Mouse (Mus musculus) CD4-positive, CD25-positive, alpha-beta regulatory T cell, adult 4 months (primary cell): Measurements from ENCODE around the gene Zfp62. TPM values are rescaled to one million over a fixed set of nuclear protein-coding genes. Genes with fewer than 3 reads are reported as not detected.
"Not testable (repeated sequence)": the region's sequence is repeated elsewhere in the genome, so short reads cannot be mapped to it uniquely, and the experiment has no call there.

ENCODE experiments used
- ATAC-seq: one replicate; pipeline ENCODE4 v1.8.0; 2017
- polyA plus RNA-seq, 2 experiments: library from polyadenylated mRNA; unstranded; fragments of 100-300 nt; shearing (Covaris generic); gene quantifications; one replicate each; pipeline ENCODE4 v1.2.1; 2017

Gene Zfp62
- polyA plus RNA-seq: 10 to 100 TPM; 60.2 to 62.0 TPM

GRCm38 (mm10) chr11:49203129-49203768, at the start of gene Zfp62:
TSS of gene Zfp62 (plus strand) at chr11:49203292.
- ATAC-seq: peak; percentile 65

- ATAC-seq: no peak
Measured at GRCm38 (mm10) chr11:49154077-49154476, 49.0 kb upstream of the Zfp62 start, which contains the start of gene Olfr1394. TSS of gene Olfr1394 (plus strand) at chr11:49154377.

DNA sequence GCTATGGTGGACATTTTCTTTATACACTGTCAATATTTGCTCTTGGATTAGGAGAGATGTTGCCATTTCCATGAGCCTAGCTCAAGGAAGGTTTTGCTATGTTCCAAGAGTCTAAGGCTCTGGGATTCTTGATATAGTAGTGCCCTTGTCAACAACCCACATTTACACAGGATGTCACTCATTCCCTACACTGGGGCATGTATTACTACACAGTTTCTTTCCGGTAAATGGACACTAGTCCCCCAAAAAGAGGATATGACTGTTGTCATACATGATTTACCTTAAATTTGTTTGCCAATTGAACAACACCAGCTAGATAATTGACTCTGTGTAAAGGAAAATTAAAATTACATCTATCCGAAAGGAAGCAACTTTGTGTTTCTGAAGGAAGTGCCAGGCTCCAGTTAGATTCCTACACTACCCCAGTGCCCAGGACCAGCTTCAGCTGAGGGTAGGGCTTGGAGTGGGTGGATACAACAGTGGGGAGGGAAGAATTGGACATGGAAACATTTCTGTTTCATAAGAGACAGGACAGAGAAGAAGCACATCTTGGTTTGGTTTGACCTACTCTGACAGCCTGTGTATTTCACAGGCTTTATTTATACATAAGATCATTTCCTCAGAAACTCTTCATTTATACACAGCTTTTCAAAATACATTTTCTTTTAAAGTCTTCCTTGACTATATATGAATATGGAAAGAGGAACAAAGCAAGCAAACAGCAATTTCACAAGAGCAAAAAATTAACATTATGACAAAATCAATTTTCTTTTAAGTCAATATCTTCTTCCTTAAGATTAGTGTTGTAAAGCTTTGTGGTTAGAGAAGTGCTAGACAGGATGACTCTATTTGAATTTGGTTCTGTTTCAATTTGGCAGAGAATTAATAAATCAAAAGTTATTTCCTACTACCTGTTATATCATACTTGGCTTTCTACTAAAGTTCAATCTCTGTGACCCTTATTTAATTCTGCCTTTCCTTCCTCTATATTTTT, 46.0 kb upstream of the Zfp62 start:
- ATAC-seq: no peak

GRCm38 (mm10) chr11:49168839-49169611, 34.1 kb upstream of the Zfp62 start:
- ATAC-seq: no peak

DNA sequence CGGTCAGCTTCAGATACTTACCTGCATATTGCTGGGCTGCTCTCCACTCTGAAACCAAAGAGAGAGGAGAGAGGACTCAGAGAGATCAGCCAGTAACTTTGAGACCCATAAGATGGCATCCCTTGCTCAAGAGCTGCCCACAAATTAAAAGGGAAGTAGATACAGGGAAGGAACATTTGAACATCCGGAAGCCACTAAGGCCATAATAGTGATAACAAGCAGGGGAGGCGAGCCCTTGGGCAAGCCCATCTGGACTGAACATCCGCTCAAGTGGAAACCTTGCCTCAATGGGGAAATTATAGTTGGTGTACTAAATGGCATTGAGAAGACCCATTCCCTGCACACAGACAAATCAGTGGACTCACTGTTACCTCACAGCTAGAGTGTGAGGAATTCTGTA, 32.5 kb upstream of the Zfp62 start:
- ATAC-seq: no peak

- no peak for ATAC-seq
Measured at GRCm38 (mm10) chr11:49175345-49175744, 27.7 kb upstream of the Zfp62 start.

GRCm38 (mm10) chr11:49176047-49176779, 26.9 kb upstream of the Zfp62 start:
- not testable (repeated sequence) for ATAC-seq

GRCm38 (mm10) chr11:49183172-49183571, 19.9 kb upstream of the Zfp62 start:
- ATAC-seq: no peak

DNA sequence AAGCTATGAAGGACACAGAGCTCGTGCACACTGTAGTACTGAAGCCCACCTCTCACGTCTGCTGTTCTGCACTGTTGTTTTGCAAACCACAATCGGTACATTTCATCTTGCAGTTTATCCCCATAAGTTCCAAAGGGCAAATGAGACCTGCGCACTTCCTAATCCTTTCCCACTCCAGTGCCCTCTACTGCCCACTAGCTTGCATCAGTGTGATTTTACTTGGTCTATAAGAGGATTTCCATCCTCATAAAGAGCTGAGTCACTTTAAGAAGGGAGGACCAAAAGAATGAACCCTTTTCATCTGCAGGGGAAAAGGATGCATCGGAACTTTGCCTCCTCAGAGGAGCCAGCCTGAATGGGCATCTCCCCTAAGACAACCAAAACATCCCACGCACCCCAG, 16.6 kb upstream of the Zfp62 start:
- no peak for ATAC-seq

- ATAC-seq: no peak
Measured at GRCm38 (mm10) chr11:49186955-49187488, 16.1 kb upstream of the Zfp62 start, which contains the start of gene Btnl9. TSS of gene Btnl9 (minus strand) at chr11:49187159.

GRCm38 (mm10) chr11:49187701-49188100, 15.4 kb upstream of the Zfp62 start:
- no peak for ATAC-seq

DNA sequence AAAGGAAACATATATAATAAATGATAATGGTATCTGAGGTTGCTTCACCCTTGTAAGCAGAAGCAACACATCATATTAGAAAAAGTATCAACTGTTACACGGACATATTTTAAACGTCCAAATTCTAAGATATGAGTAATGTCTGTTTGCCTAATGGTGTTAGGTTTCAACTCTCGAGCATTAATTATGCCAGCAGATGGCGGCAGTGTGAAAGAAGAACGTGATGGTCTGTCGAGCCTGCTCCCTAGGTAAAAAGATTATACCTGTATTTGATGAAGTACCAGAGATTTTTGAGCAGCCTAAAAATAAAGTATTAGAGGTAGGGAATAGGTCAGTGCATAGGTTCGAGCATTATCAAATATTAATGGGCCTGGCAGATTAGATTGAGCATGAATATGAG, 13.4 kb upstream of the Zfp62 start:
- peak; percentile 73 for ATAC-seq

DNA sequence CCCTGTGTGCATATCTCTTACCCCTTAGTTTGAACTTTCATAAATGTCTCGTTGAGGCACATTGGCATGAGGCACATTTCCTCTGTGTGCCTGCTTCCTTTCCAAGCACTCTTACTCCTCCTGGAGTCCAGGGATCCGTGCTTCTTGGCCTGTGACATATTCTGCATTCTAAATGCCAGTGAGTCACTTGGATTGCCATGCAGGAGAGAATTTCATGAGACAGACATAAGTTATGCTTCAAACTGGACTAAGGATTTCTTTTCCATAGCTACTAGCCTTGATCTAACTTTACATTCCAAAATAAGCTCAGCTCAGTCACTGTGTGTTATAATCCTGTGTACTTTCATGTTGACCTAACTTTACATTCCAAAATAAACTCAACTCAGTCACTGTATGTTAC, 12.0 kb upstream of the Zfp62 start:
- ATAC-seq: no peak

DNA sequence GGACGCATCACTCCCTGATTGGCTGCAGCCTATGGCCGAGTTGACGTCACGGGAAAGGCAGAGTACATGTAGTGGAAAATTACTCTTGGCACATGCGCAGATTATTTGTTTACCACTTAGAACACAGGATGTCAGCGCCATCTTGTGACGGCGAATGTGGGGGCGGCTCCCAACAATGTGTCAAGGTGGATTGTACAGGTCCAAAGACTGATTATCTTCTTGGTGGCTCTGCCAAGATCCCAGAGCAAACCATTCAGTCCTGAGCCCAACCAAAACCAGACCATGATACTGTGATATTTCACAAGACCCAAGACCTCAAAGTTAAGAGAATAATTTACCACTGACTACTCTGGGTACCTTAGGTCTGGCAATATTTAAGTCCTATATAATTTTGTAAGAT, 8.3 kb upstream of the Zfp62 start:
- not testable (repeated sequence) for ATAC-seq

DNA sequence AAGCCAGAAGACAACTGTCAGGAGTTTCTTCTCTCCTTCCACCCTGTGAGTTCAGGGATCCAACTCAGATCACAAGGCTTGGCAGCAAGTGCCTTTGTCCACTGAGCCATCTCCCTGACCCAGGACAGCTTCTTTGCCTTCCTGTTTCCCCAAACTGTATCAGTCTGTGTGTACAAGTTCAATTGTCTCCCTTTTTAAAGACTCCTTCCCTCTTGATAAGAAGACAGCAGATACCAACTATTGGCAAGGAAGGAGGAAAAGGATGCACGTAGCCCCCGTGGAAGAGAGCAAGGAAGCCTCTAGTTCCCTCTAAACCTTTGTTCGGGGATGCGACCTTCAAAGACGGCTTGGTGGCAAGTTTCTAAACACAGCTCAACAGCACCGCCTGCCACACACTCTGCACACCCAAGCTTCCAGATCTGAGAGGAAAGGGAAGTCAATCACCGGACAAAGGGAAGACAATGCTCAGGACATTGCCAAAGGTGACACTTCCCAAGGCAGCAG, 7.2 kb upstream of the Zfp62 start:
- ATAC-seq: no peak

GRCm38 (mm10) chr11:49200666-49201065, 2.4 kb upstream of the Zfp62 start:
- no peak for ATAC-seq

DNA sequence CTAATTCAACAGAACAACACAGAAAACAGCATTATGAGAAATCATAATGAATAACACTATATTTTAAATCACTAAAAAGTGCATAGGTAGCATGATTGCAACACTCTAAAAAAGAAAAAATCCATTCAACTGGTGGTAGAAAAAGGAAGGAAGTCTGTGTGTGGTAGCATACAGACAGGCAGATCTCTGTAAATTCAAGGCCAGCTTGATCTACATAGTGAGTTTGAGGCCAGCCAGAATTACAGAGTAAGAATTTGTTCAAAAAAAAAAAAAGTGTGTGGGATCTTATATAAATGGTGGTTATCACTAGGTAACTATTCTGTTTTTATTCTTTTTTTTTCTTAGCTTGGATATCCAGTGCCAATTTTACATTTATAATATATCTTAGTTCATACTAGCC, 1.9 kb upstream of the Zfp62 start:
- no peak for ATAC-seq

DNA sequence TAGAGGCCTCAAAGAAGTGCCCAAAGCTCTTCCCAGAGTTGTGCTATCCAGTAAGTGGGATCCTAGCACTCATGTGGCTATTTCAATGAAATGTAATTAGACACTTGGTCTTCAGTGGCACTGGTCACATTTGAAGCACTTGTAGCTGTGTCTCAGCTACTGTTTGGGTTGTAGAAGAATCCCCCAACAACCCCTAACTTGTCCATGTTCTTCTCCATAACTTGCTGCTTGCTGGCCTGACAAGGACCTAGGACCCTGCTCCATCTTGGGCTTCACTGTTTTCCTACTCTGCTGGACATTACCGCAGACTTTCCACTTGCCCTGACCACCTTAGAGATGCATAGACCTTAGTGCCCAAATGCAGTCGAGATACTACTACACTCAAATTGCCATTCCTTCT, 1.0 kb upstream of the Zfp62 start:
- no peak for ATAC-seq

- ATAC-seq: peak; percentile 50
Measured at GRCm38 (mm10) chr11:49202523-49203061, 500 bp upstream of the Zfp62 start.

- peak; percentile 50 for ATAC-seq
Measured at GRCm38 (mm10) chr11:49203771-49204497, 842 bp downstream of the Zfp62 start.
